Mouse (Mus musculus): ENCODE measurements around the gene Glb1l.

GRCm38 (mm10) chr1:75212542-75212941 is 1.9 kb upstream of the Glb1l start:
- TF ChIP-seq POLR2A (IDR thresholded peaks at IDR 0.05; ENCODE audit: borderline replicate concordance, extremely low read depth, low read depth, low read length), result no peak
- no peak for TF ChIP-seq CTCF (IDR thresholded peaks at IDR 0.05; ENCODE audit: insufficient read depth, low read length)

Data from lung, adult 2 months (tissue).